18 mouse cellular contexts compared by ENCODE assay signal in the genomic region with DNA sequence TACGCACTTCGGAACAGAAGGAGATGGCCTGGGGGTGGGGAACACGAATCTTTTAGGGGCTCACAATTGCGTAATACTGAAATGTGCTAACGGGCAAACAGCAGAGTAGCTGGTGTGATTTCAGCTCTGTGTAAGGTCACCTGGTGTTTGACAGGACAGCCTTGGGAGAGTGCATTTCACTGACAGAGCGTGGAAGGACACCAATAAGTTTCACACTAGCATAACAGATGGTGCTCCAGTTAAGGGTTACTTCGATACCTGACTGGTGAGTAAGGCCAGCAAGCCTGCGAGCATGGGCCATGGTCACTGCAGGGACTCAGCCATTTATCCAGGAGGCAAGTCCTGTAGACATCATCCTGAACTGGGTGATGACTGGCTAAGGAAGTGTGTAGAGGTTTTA. TPM values are rescaled to one million over a fixed set of nuclear protein-coding genes. Genes with fewer than 3 reads are reported as not detected.
DNase-seq lines count a peak whose midpoint lies in the region; ATAC-seq lines count a peak whose summit lies in the region.
"Had no signal": no experiment of that assay in that cellular context is flagged by ENCODE, and none has a peak within 500 bp of the region (broad histone marks: within the 10 kb centered on the region; RNA-seq: fewer than 3 reads in every experiment).

No protein-coding gene starts in this region.

- WGBS in heart, embryonic 16.5 days = 60% methylated on average over 8 of the region's 8 CpGs
- 63% methylated on average over 8 of the region's 8 CpGs for WGBS in liver, embryonic 12.5 days (ENCODE audit: insufficient replicate concordance)
- 54% methylated on average over 8 of the region's 8 CpGs for WGBS in liver, embryonic 16.5 days (ENCODE audit: insufficient replicate concordance)

- DNase-seq in cerebellum, adult 11-12 months = no peak
- DNase-seq in heart, postnatal 10 days = no peak
- DNase-seq in liver = no peak
- DNase-seq in left cerebral cortex, adult 11 months (ENCODE audit: low spot score) = no peak
- DNase-seq: adrenal gland, postnatal 25 days; cerebellum, adult 18-20 months; gastrocnemius, postnatal 36 days; lung, postnatal 36 days; thymus, postnatal 4 days had no signal

- H3K4me1 ChIP-seq in heart, embryonic 16.5 days (ENCODE audit: control insufficient read depth, insufficient read depth, low read length) = peaks cover 48% of the 10 kb centered on the region
- peaks cover 87% of the 10 kb centered on the region for H3K4me1 ChIP-seq in liver, embryonic 12.5 days
- H3K4me1 ChIP-seq in liver, embryonic 16.5 days (ENCODE audit: control insufficient read depth, low read depth, low read length) = peaks cover 27% of the 10 kb centered on the region

- H3K4me3 ChIP-seq in heart, embryonic 16.5 days (ENCODE audit: low read length) = no peak overlapping the region
- no peak overlapping the region for H3K4me3 ChIP-seq in liver, embryonic 12.5 days
- H3K4me3 ChIP-seq in liver, embryonic 16.5 days (ENCODE audit: low read depth, low read length) = no peak overlapping the region
- H3K4me3 ChIP-seq: embryonic facial prominence, embryonic 13.5 days; hindbrain, embryonic 13.5 days; midbrain, embryonic 15.5 days had no signal

- 0 out of 2 replicates have a peak overlapping the region, but pooled peaks have one; percentile 8 for H3K4me2 ChIP-seq in heart, embryonic 16.5 days (ENCODE audit: low read depth, low read length)
- no peak overlapping the region for H3K4me2 ChIP-seq in liver, embryonic 12.5 days
- H3K4me2 ChIP-seq in liver, embryonic 16.5 days (ENCODE audit: low read depth, low read length) = no peak overlapping the region
- H3K4me2 ChIP-seq: embryonic facial prominence, embryonic 13.5 days; hindbrain, embryonic 13.5 days; midbrain, embryonic 15.5 days had no signal

- H3K9ac ChIP-seq in heart, embryonic 16.5 days (ENCODE audit: low read length) = no peak overlapping the region
- no peak overlapping the region for H3K9ac ChIP-seq in liver, embryonic 12.5 days
- no peak overlapping the region for H3K9ac ChIP-seq in liver, embryonic 16.5 days (ENCODE audit: low read depth, low read length)
- H3K9ac ChIP-seq: embryonic facial prominence, embryonic 13.5 days; hindbrain, embryonic 13.5 days; liver, embryonic 14.5 days; midbrain, embryonic 15.5 days had no signal

- intact Hi-C loops in heart, postnatal 10 days (cut with DNase I) = no loop called here

- ATAC-seq in cerebellum, adult (ENCODE audit: insufficient number of reproducible peaks, low FRiP score, low TSS enrichment) = peak; percentile 27; the same call in 1 of the 2 replicates
- ATAC-seq in heart, embryonic 16.5 days (replicated peaks; ENCODE audit: extremely low read depth, insufficient read depth, low FRiP score) = no peak
- 0 out of 2 replicates have a peak, but pooled peaks have one; percentile 16 for ATAC-seq in liver, embryonic 12.5 days
- peak; percentile 46 for ATAC-seq in liver, embryonic 16.5 days (ENCODE audit: low read depth)
- ATAC-seq: midbrain, embryonic 15.5 days had no signal

- H3K36me3 ChIP-seq in heart, embryonic 16.5 days (ENCODE audit: control insufficient read depth, insufficient read depth) = no peaks in the 10 kb centered on the region
- no peaks in the 10 kb centered on the region for H3K36me3 ChIP-seq in liver, embryonic 12.5 days
- no peaks in the 10 kb centered on the region for H3K36me3 ChIP-seq in liver, embryonic 16.5 days (ENCODE audit: control insufficient read depth, insufficient read depth)
- H3K36me3 ChIP-seq: embryonic facial prominence, embryonic 13.5 days; hindbrain, embryonic 13.5 days; midbrain, embryonic 15.5 days had no signal

- H3K9me3 ChIP-seq in heart, embryonic 16.5 days (replicated peaks; ENCODE audit: control insufficient read depth, low read length) = no peaks in the 10 kb centered on the region
- no peaks in the 10 kb centered on the region for H3K9me3 ChIP-seq in liver, embryonic 12.5 days (replicated peaks)
- H3K9me3 ChIP-seq in liver, embryonic 16.5 days (replicated peaks; ENCODE audit: control insufficient read depth, low read length) = no peaks in the 10 kb centered on the region
- H3K9me3 ChIP-seq: embryonic facial prominence, embryonic 13.5 days; hindbrain, embryonic 13.5 days; midbrain, embryonic 15.5 days had no signal

- no peaks in the 10 kb centered on the region for H3K27me3 ChIP-seq in heart, embryonic 16.5 days (ENCODE audit: control insufficient read depth, insufficient read depth, low read length)
- H3K27me3 ChIP-seq in liver, embryonic 12.5 days (replicated peaks) = no peaks in the 10 kb centered on the region
- no peaks in the 10 kb centered on the region for H3K27me3 ChIP-seq in liver, embryonic 16.5 days (ENCODE audit: control insufficient read depth, insufficient read depth, low read depth, low read length)
- H3K27me3 ChIP-seq: CH12.LX; hindbrain, embryonic 13.5 days; midbrain, embryonic 15.5 days had no signal

- 0 out of 2 replicates have a peak overlapping the region, but pooled peaks have one; percentile 3 for H3K27ac ChIP-seq in heart, embryonic 16.5 days (ENCODE audit: low read length)
- H3K27ac ChIP-seq in liver, embryonic 12.5 days = no peak overlapping the region
- H3K27ac ChIP-seq in liver, embryonic 16.5 days (ENCODE audit: low read length) = peak overlapping the region; percentile 31; the same call in 1 of the 2 replicates
- H3K27ac ChIP-seq: embryonic facial prominence, embryonic 13.5 days; hindbrain, embryonic 13.5 days; liver, embryonic 14.5 days; midbrain, embryonic 15.5 days had no signal

RNA-seq across cellular contexts. Expression of a gene that starts 18.7 kb away (rescaled TPM):
- 13.4 and 14.8 TPM in 2 replicates for polyA plus RNA-seq in heart, embryonic 16.5 days (2015; fragmentation: Nextera tagmentation; extraction: Ambion mirVana)
- total RNA-seq in heart, postnatal 10 days (2021) = 10 to 100 TPM; 35.4 to 42.4 TPM
- 13.8 and 14.0 TPM in 2 replicates for polyA plus RNA-seq in liver, embryonic 12.5 days (2016; fragmentation: Nextera tagmentation; extraction: Ambion mirVana)
- polyA plus RNA-seq in liver, embryonic 16.5 days (2015; fragmentation: Nextera tagmentation; extraction: Ambion mirVana) = 6.5 and 6.8 TPM in 2 replicates
